Mouse (Mus musculus): ENCODE data around the gene Adamts14. TPM values are rescaled to one million over a fixed set of nuclear protein-coding genes. Genes with fewer than 3 reads are reported as not detected.

The Adamts14 gene
- polyA plus RNA-seq, 1 experiment from 2014 or later, result 1.2 TPM

DNA sequence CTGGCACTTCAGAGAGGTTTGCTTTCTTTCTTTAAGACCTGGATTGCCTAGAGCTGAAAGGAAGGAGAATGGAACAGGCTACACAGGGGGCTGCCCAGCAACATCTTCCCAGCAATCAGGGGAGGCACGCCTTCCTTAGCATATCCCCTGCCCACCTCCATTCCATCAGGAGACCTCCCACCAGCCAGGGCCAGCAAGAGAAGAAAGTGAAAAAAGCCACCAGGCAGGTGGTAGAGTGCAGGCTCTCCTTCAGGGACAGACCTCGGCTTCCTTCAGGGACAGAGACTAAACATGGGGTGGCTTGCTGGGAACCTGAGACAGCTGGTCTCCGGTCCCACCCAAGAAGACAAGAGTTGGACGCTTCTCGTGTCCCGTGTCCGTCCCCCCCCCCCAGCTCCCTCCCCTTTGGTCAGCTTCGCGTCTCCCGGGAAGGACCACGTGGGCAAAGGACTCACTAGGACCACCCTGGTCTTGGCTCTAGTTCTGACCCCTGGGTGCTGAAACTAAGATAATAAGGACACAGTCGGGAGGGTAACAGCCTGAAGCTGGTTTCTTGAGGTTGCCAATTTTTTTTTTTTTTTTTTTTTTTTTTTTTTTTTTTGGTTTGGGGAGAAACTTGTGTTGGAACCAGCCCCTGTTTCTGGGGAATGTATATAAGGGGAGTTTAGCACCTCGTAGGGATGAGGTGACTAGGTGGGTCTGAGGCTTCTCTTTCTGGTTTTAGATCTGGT lies 98.4 kb downstream of the Adamts14 start:
- 47% methylated on average over 12 of the region's 13 CpGs for WGBS
- no peak for ATAC-seq (ENCODE audit: insufficient read depth, low FRiP score, low read depth)
- no peak overlapping the region for H3K27ac ChIP-seq

GRCm38 (mm10) chr10:61172496-61172895 lies 100.7 kb downstream of the Adamts14 start:
- 74% methylated on average over 4 of the region's 4 CpGs for WGBS
- Histone ChIP-seq H3K4me2 (no peak overlapping the region), H3K27me3 (replicated peaks) (no peaks in the 10 kb centered on the region), H3K9me3 (no peaks in the 10 kb centered on the region), H3K27ac (no peak overlapping the region), H3K9ac (no peak overlapping the region), H3K4me1 (0 out of 2 replicates have a peak, but pooled peaks cover 9% of the 10 kb centered on the region), H3K4me3 (replicated peaks) (no peak overlapping the region), H3K36me3 (no peaks in the 10 kb centered on the region)
- no peak for ATAC-seq (ENCODE audit: insufficient read depth, low FRiP score, low read depth)

More for the DNA sequence above, 98.4 kb downstream of the Adamts14 start:
- no peak overlapping the region for H3K4me3 ChIP-seq (replicated peaks)
- 0 out of 2 replicates have a peak, but pooled peaks cover 4% of the 10 kb centered on the region for H3K27me3 ChIP-seq (replicated peaks)
- H3K4me2 ChIP-seq, result no peak overlapping the region
- no peaks in the 10 kb centered on the region for H3K36me3 ChIP-seq
- H3K4me1 ChIP-seq, result 0 out of 2 replicates have a peak, but pooled peaks cover 9% of the 10 kb centered on the region
- no peak overlapping the region for H3K9ac ChIP-seq
- no peaks in the 10 kb centered on the region for H3K9me3 ChIP-seq

- Histone ChIP-seq H3K4me3 (replicated peaks) (no peak within 1 kb of the TSS), H3K27me3 (replicated peaks) (no peaks in the 10 kb centered on the region), H3K4me1 (0 out of 2 replicates have a peak, but pooled peaks cover 9% of the 10 kb centered on the region), H3K9me3 (no peaks in the 10 kb centered on the region), H3K27ac (no peak within 1 kb of the TSS), H3K36me3 (no peaks in the 10 kb centered on the region), H3K4me2 (no peak within 1 kb of the TSS), H3K9ac (no peak within 1 kb of the TSS)
- ATAC-seq (ENCODE audit: insufficient read depth, low FRiP score, low read depth), result no peak
- WGBS, result 66% methylated on average over 3 of the region's 3 CpGs
Measured at GRCm38 (mm10) chr10:61171654-61172053, 101.6 kb downstream of the Adamts14 start, which contains the start of gene Tbata. Gene Tbata (plus strand): TSS chr10:61171954.

GRCm38 (mm10) chr10:61168393-61168792 lies 104.8 kb downstream of the Adamts14 start:
- ATAC-seq (ENCODE audit: insufficient read depth, low FRiP score, low read depth), result no peak
- Histone ChIP-seq H3K27me3 (replicated peaks) (no peaks in the 10 kb centered on the region), H3K4me1 (no peaks in the 10 kb centered on the region), H3K4me3 (replicated peaks) (no peak overlapping the region), H3K36me3 (no peaks in the 10 kb centered on the region), H3K27ac (no peak overlapping the region), H3K4me2 (no peak overlapping the region), H3K9ac (no peak overlapping the region), H3K9me3 (no peaks in the 10 kb centered on the region)
- WGBS, result 63% methylated on average over 2 of the region's 2 CpGs

DNA sequence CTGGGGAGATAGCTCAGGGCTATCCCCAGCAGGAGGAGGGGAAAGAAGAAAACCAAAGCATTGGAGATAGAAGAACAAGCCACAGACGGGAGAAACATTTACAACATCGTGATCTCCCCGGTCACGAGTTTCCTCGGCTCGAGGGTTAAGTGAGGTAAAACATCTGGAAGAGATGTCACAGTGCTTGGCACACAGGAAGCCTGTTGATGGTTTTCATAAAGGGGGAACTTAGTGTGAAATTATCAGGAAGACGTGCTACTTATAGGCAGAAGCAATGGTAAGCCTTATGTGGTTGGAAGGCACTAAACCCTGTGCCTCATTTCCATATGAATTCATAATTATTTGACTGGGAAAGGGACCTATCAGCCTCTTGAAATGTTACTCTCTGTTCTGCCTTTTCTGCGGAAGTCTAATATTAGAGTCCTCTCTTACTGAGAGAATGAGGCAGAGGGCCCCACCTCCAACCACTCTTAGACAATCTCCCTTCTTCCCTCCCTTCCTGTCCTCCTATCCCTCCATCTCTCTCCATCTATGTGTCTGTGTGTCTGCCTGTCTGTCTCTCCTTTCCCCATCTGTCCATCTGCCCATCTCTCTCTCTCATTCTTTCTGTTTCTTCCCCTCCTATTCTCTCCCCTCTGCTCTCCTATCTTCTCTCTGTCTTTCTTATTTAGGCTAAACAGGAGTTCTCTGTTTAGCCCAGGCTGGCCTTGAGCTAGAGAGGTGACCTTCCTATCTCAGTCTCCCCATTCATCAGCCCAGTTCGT lies 105.7 kb downstream of the Adamts14 start:
- Histone ChIP-seq H3K4me1 (no peaks in the 10 kb centered on the region), H3K4me3 (replicated peaks) (no peak overlapping the region), H3K9me3 (no peaks in the 10 kb centered on the region), H3K9ac (no peak overlapping the region), H3K4me2 (no peak overlapping the region), H3K36me3 (no peaks in the 10 kb centered on the region), H3K27ac (no peak overlapping the region), H3K27me3 (replicated peaks) (no peaks in the 10 kb centered on the region)
- no peak for ATAC-seq (ENCODE audit: insufficient read depth, low FRiP score, low read depth)
- WGBS, result 42% methylated on average over 9 of the region's 9 CpGs

DNA sequence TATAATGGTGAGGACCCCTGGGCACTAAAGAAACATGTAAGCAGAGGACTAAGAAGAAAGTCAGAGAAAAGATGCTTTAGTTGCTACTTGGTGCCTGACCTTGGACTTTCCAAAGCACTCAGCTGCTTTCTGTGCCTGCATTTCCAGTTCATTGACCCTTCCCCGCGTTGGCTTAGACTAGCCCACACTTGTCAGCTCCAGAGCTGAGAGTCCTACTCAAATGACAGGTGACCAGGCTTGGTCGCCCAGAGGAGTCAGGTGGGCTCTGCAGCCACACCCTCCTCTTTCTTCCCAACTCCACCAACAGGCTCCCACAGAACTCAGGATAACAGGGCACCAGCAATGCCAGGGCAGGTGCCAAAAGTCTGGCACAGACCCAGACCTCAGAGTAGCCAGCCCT lies 110.9 kb downstream of the Adamts14 start:
- H3K4me3 ChIP-seq (replicated peaks), result no peak overlapping the region
- H3K27me3 ChIP-seq (replicated peaks), result no peaks in the 10 kb centered on the region
- no peak overlapping the region for H3K9ac ChIP-seq
- no peaks in the 10 kb centered on the region for H3K9me3 ChIP-seq
- no peak overlapping the region for H3K4me2 ChIP-seq
- no peaks in the 10 kb centered on the region for H3K4me1 ChIP-seq
- no peak for ATAC-seq (ENCODE audit: insufficient read depth, low FRiP score, low read depth)
- no peaks in the 10 kb centered on the region for H3K36me3 ChIP-seq
- 68% methylated on average over 3 of the region's 3 CpGs for WGBS
- H3K27ac ChIP-seq, result no peak overlapping the region

DNA sequence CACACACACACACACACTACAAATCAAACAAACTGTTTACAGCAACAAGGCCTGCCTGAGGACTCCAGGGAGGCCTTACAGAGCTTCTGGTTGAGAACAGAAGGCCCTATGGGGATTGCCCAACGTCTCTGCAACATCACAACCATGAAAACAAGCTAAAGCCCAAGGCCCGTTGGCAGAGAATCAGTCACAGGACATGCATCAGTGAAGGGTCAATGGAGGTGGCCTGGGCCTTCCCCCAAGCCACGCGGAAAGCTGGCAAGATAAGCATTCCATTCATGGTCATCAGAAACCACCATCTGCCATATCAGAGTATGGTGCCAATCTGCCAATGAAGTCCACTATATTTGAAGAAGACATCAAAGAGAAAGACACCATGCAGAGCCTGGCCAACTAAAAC lies 112.6 kb downstream of the Adamts14 start:
- Histone ChIP-seq H3K4me2 (no peak overlapping the region), H3K27me3 (replicated peaks) (no peaks in the 10 kb centered on the region), H3K4me1 (no peaks in the 10 kb centered on the region), H3K27ac (no peak overlapping the region), H3K9me3 (no peaks in the 10 kb centered on the region), H3K9ac (no peak overlapping the region), H3K4me3 (replicated peaks) (no peak overlapping the region), H3K36me3 (no peaks in the 10 kb centered on the region)
- no peak for ATAC-seq (ENCODE audit: insufficient read depth, low FRiP score, low read depth)
- 76% methylated on average over 4 of the region's 4 CpGs for WGBS

DNA sequence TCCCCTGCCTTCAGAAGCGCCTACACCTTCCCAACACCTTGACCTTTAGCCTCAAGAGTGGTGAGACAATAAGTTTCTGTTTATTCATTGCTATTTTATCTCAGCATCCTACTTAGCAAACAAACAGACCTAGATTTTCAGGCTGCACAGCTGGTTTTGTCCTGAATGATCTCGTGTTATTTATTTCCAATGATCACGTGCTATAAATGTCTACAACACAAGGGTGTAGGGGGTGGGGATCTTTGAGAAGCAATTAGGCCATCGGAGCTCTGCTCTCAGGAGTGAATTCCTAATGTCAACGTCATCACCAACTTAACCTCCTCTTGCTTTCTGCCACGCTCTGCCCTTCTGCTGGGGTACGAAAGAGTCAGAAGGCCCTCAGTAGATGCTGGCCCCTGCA lies 113.1 kb downstream of the Adamts14 start:
- Histone ChIP-seq H3K27me3 (replicated peaks) (no peaks in the 10 kb centered on the region), H3K4me2 (no peak overlapping the region), H3K9ac (no peak overlapping the region), H3K36me3 (no peaks in the 10 kb centered on the region), H3K27ac (no peak overlapping the region), H3K4me1 (no peaks in the 10 kb centered on the region), H3K4me3 (replicated peaks) (no peak overlapping the region), H3K9me3 (no peaks in the 10 kb centered on the region)
- 62% methylated on average over 7 of the region's 7 CpGs for WGBS
- no peak for ATAC-seq (ENCODE audit: insufficient read depth, low FRiP score, low read depth)

DNA sequence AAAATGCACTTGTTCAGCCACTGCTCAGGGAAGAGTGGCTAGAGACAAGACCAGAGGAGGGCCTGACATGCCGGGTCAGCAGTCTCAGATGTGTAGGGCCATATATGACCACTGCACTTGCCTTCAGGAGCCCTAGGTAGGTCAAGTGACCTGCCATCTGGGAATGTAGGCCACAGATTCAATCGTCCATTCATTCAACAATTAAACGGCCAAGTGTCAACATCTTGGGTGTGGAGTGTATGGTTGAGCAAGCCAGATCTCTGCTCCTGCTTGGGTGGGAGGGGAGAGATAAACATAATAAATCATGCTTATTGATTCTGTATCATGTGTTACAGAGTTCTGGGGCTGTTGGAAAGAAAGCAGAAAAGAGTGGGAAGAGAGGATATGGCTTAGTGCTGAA lies 114.6 kb downstream of the Adamts14 start:
- H3K27me3 ChIP-seq (replicated peaks), result no peaks in the 10 kb centered on the region
- no peaks in the 10 kb centered on the region for H3K9me3 ChIP-seq
- no peak overlapping the region for H3K9ac ChIP-seq
- no peak overlapping the region for H3K4me2 ChIP-seq
- WGBS, result 53% methylated on average over 3 of the region's 3 CpGs
- H3K36me3 ChIP-seq, result no peaks in the 10 kb centered on the region
- H3K27ac ChIP-seq, result no peak overlapping the region
- no peaks in the 10 kb centered on the region for H3K4me1 ChIP-seq
- ATAC-seq (ENCODE audit: insufficient read depth, low FRiP score, low read depth), result no peak
- H3K4me3 ChIP-seq (replicated peaks), result no peak overlapping the region

DNA sequence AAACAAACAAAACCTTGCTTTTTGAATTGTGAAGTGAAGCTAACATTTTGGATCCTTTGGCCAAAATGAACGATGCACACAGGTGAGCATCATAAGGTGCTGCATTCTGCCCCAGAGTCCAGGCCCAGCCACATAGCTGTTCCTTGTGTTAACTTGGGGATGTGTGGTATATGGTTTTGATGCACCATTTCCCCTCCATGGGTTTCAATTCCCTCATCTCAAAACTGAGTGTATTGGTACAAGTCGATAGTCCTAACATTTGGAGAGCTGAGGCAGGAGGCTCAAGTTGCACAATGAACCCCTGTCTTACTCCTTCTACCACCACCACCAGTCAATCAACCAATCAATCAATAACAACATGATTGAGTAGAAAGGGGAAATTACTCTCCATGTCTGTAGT lies 116.8 kb downstream of the Adamts14 start:
- Histone ChIP-seq H3K4me3 (replicated peaks) (no peak overlapping the region), H3K9ac (no peak overlapping the region), H3K9me3 (no peaks in the 10 kb centered on the region), H3K27ac (no peak overlapping the region), H3K27me3 (replicated peaks) (no peaks in the 10 kb centered on the region), H3K4me1 (0 out of 2 replicates have a peak, but pooled peaks cover 4% of the 10 kb centered on the region), H3K4me2 (no peak overlapping the region), H3K36me3 (no peaks in the 10 kb centered on the region)
- WGBS, result 87% methylated on average over 2 of the region's 2 CpGs
- ATAC-seq (ENCODE audit: insufficient read depth, low FRiP score, low read depth), result no peak

DNA sequence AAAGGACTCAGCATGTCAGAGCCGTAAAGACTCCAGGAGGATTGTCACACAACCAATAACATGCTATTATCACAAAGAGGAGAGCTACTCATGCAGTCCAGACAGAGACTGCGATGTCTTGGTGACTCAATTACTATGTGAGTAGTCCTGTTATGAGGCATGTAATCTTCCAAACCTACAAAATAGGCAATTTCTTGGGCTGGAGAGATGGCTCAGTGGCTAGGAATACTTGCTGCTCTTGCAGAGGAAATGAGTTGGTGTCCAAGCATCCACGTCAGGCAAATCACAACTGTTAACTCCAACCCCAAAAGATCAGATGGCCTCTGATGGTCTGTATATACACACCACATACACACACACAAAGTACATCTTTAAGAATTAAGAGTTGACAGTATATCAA lies 117.6 kb downstream of the Adamts14 start:
- H3K4me3 ChIP-seq (replicated peaks), result no peak overlapping the region
- H3K4me2 ChIP-seq, result no peak overlapping the region
- H3K9ac ChIP-seq, result no peak overlapping the region
- 0 out of 2 replicates have a peak, but pooled peaks cover 4% of the 10 kb centered on the region for H3K4me1 ChIP-seq
- no peaks in the 10 kb centered on the region for H3K27me3 ChIP-seq (replicated peaks)
- H3K27ac ChIP-seq, result no peak overlapping the region
- ATAC-seq (ENCODE audit: insufficient read depth, low FRiP score, low read depth), result no peak
- no peaks in the 10 kb centered on the region for H3K36me3 ChIP-seq
- WGBS, result 73% methylated on average over 3 of the region's 3 CpGs
- no peaks in the 10 kb centered on the region for H3K9me3 ChIP-seq

DNA sequence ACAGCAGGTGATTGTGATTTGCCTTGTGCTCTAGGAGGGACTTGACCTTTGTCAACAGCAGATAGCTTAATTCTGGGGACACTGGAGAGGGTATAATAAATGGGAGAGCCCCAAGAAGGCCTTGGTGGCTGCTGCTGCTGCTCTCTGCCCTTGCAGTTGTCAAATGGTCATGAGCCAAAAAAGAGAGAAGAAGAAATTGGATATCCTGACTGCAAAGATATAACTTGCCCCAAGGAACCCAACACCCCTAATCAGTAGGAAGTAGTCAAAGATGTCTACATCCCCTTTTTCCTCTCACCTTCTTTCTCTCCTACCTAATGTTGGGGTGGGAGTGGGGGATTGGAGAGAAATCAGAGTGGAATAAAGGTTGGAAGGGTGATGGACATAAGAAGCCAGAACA lies 121.1 kb downstream of the Adamts14 start:
- Histone ChIP-seq H3K36me3 (no peaks in the 10 kb centered on the region), H3K27ac (no peak overlapping the region), H3K27me3 (replicated peaks) (no peaks in the 10 kb centered on the region), H3K4me3 (replicated peaks) (no peak overlapping the region), H3K4me2 (no peak overlapping the region), H3K4me1 (0 out of 2 replicates have a peak, but pooled peaks cover 4% of the 10 kb centered on the region), H3K9ac (no peak overlapping the region), H3K9me3 (no peaks in the 10 kb centered on the region)
- ATAC-seq (ENCODE audit: insufficient read depth, low FRiP score, low read depth), result no peak

Data from stomach, embryonic 15.5 days (tissue).